ENCODE assay signal across 24 mouse cellular contexts in the genomic region with DNA sequence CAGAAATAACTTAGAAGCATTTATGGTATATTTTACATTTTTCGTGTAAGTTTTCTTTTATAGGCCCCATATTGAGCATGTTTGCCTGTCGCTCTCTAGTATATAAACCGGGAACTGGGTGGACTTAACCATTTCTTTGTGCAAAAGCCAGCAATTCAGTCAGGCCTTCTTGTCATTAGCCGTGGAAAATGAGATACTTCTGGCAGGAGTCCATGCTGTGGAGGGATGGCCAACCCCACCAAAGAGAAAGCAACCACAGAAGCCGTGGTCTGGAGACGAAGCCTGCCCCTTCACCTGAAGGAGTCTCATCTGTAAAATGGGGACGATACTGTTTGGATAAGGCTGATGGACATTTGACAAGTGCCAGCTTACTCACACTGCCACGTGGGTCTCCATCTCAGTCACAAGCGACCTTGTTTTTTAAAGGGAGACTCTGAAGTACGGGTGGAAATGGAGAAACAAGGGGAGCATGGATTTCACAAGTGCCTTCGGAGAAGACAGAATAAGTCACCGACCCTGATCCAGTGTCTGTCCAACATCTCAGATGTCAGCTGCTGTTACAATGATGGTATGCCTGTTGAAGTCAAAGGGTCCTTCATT. TPM values are rescaled to one million over a fixed set of nuclear protein-coding genes. Genes with fewer than 3 reads are reported as not detected.
DNase-seq lines count a peak whose midpoint lies in the region; TF ChIP-seq lines count a peak whose summit lies in the region.
"Had no signal": no experiment of that assay in that cellular context is flagged by ENCODE, and none has a peak within 500 bp of the region (broad histone marks: within the 10 kb centered on the region; RNA-seq: fewer than 3 reads in every experiment).

No protein-coding gene starts in this region.

- peaks cover 5% of the 10 kb centered on the region; the same call in 1 of the 2 replicates for H3K79me2 ChIP-seq in heart, adult 2 months (replicated peaks; ENCODE audit: control insufficient read depth, insufficient read depth, low read length)

- H3K4me3 ChIP-seq in heart, adult 2 months, result peak overlapping the region; percentile 35; the same call in 1 of the 2 replicates
- peak overlapping the region; percentile 42 for H3K4me3 ChIP-seq in brown adipose tissue, adult 24 weeks (ENCODE audit: insufficient read depth, low read depth, low read length)
- H3K4me3 ChIP-seq: embryonic facial prominence, embryonic 12.5 days; forebrain, embryonic 10.5 days; forebrain, embryonic 15.5 days; hindbrain, embryonic 15.5 days; left cerebral cortex, adult 2 months; limb, embryonic 12.5 days; midbrain, embryonic 10.5 days; midbrain, embryonic 15.5 days; neural tube, embryonic 15.5 days had no signal

- peak overlapping the region; percentile 16; the same call in 1 of the 2 replicates for H3K9ac ChIP-seq in heart, adult 2 months (ENCODE audit: low read depth, low read length)
- H3K9ac ChIP-seq: embryonic facial prominence, embryonic 12.5 days; forebrain, embryonic 15.5 days; hindbrain, embryonic 15.5 days; limb, embryonic 12.5 days; midbrain, embryonic 15.5 days; neural tube, embryonic 15.5 days had no signal

- H3K27me3 ChIP-seq in heart, adult 2 months (ENCODE audit: control insufficient read depth, insufficient read depth, low read length), result no peaks in the 10 kb centered on the region
- H3K27me3 ChIP-seq: embryonic facial prominence, embryonic 12.5 days; forebrain, embryonic 15.5 days; hindbrain, embryonic 15.5 days; limb, embryonic 12.5 days; midbrain, embryonic 15.5 days; neural tube, embryonic 15.5 days; Patski had no signal

- WGBS in heart, adult 2 months, result 49% methylated on average over 12 of the region's 12 CpGs

- DNase-seq in adrenal gland, postnatal 14 days, result peak; percentile 40
- DNase-seq in adrenal gland, postnatal 4 days (ENCODE audit: low spot score in 2 of 2), result no peak
- DNase-seq in heart, adult 2 months, result no peak
- no peak for DNase-seq in heart, postnatal 14 days
- DNase-seq in kidney, postnatal 10 days, result peak; percentile 24
- no peak for DNase-seq in kidney, adult 18-20 months
- DNase-seq: cerebellum, adult 2 months; cerebellum, postnatal 36 days; gastrocnemius, postnatal 36 days; kidney, adult 2 months; lung, postnatal 14 days; retina, postnatal 1 day; right cerebral cortex, postnatal 14 days had no signal

- no peak for TF ChIP-seq EP300 in heart, adult 2 months (IDR thresholded peaks at IDR 0.05; ENCODE audit: insufficient read depth, low read depth, low read length)

- H3K36me3 ChIP-seq in heart, adult 2 months (ENCODE audit: control insufficient read depth, insufficient read depth, low read length), result peaks cover 10% of the 10 kb centered on the region
- H3K36me3 ChIP-seq: embryonic facial prominence, embryonic 12.5 days; forebrain, embryonic 15.5 days; hindbrain, embryonic 15.5 days; midbrain, embryonic 15.5 days; neural tube, embryonic 15.5 days had no signal

- intact Hi-C loops in heart, adult 2 months (cut with DNase I), result loop anchor here (2.0 kb wide), 1 partner anchor 13 kb away; no protein-coding TSS in a partner anchor
- intact Hi-C loops in heart, postnatal 14 days (cut with DNase I), result loop anchor here (2.0 kb wide), 1 partner anchor 35 kb away; no protein-coding TSS in a partner anchor

- peak overlapping the region; percentile 86 for H3K27ac ChIP-seq in heart, adult 2 months
- H3K27ac ChIP-seq in brown adipose tissue, adult 24 weeks (replicated peaks; ENCODE audit: low read depth, low read length), result peak overlapping the region; percentile 46
- H3K27ac ChIP-seq: embryonic facial prominence, embryonic 12.5 days; forebrain, embryonic 10.5 days; forebrain, embryonic 15.5 days; hindbrain, embryonic 15.5 days; left cerebral cortex, adult 2 months; limb, embryonic 12.5 days; midbrain, embryonic 10.5 days; midbrain, embryonic 15.5 days had no signal

- H3K4me1 ChIP-seq in heart, adult 2 months (ENCODE audit: control insufficient read depth, insufficient read depth, low read length), result peaks cover 31% of the 10 kb centered on the region
- peaks cover 38% of the 10 kb centered on the region for H3K4me1 ChIP-seq in brown adipose tissue, adult 24 weeks (ENCODE audit: control insufficient read depth, insufficient read depth, insufficient read length, low read length)

- no peak for TF ChIP-seq CTCF in heart, adult 2 months (IDR thresholded peaks at IDR 0.05)

- no peak for TF ChIP-seq POLR2A in heart, adult 2 months (IDR thresholded peaks at IDR 0.05; ENCODE audit: insufficient read depth, low read depth, low read length)

RNA-seq across cellular contexts. Expression of a gene that starts 37.7 kb away (rescaled TPM):
- total RNA-seq in adrenal gland, postnatal 14 days (2021), result 35.1 and 41.9 TPM in 2 replicates
- 10 to 100 TPM; 49.2 to 50.9 TPM for total RNA-seq in adrenal gland, postnatal 4 days (2021)
- 10 to 100 TPM; 22.0 to 22.1 TPM for total RNA-seq in heart, adult 2 months (2021)
- 18.5 and 20.6 TPM in 2 replicates for polyA plus RNA-seq in heart, adult 2 months (2012; rRNA removed)
- 10 to 100 TPM; 27.1 to 27.3 TPM for total RNA-seq in heart, postnatal 14 days (2021)
- 8.4 and 10.2 TPM in 2 replicates for polyA plus RNA-seq in brown adipose tissue, adult 24 weeks (2012; ENCODE audit: insufficient read depth, insufficient read length, missing spikeins)

Comparison
In these comparisons a context has a peak if more than half of its experiments do, and no peak if none do; other contexts are left out.
1. DNase-seq: peak in adrenal gland, postnatal 14 days (single experiment) and kidney, postnatal 10 days (single experiment); none in adrenal gland, postnatal 4 days (0 of 2), heart, adult 2 months (0 of 2), heart, postnatal 14 days (0 of 2) and kidney, adult 18-20 months (single experiment).